Mouse (Mus musculus): ENCODE measurements around the gene Zfp579. TPM values are rescaled to one million over a fixed set of nuclear protein-coding genes. Genes with fewer than 3 reads are reported as not detected.
"Not testable (repeated sequence)": the region's sequence is repeated elsewhere in the genome, so short reads cannot be mapped to it uniquely, and the experiment has no call there.

Zfp579 gene
- polyA plus RNA-seq, 1 experiment from 2014 or later = 4.0 TPM

DNA sequence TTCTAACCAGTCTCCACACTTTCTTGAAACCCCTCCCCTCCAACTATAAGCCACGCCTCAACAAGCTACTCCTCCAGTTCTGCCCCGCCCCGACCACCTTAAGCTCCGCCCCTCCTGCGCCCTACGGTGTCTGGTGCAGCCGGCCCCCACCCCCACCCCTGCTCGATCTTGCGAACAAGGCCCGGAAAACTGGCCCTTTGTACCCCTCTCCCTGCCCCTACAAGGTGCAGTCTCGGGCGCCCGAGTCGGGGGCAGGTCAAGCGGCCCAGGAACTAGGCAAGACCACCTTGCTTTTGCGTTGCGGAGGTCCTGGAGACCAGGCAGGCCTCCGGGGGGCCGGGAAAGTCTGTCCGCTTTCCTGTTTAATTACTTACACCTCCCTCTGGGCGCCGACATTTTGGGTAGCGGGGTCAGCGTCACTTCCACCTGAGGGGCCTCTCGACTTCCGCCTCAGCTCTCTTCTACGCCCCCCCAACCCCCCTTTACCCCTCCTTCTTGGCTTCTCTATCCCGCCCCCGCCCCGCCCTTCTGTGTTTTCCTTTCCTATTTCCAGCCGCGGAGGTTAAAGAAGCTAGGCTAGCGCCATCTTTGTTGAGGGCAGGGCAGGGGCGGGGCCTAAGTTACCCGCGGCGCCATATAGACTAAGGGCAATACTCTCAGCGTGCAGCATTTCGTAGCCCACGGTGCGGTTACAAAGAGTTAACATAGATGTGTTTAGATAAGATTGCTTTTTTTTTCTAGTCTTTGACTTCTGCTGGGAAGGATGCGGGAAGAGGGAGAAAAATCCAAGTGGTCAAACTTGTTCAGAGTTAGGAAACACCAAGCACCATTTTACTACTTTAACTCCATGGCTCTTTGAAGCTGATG, 18.5 kb upstream of the Zfp579 start, which contains the start of the genes Zfp524 and Fiz1:
Gene Zfp524 (plus strand): TSS at position 165 of the 867 bp plus-strand sequence.
Gene Fiz1 (minus strand): TSS at position 447 of the 867 bp plus-strand sequence.
- Histone ChIP-seq H3K27me3 (no peaks in the 10 kb centered on the region), H3K4me2 (peak within 1 kb of the TSS; percentile 88), H3K4me1 (replicated peaks) (peaks cover 39% of the 10 kb centered on the region), H3K36me3 (peaks cover 52% of the 10 kb centered on the region), H3K9me3 (replicated peaks) (peaks cover 4% of the 10 kb centered on the region; the same call in 1 of the 2 replicates), H3K9ac (peak within 1 kb of the TSS; percentile 85), H3K4me3 (replicated peaks) (peak within 1 kb of the TSS; percentile 80), H3K27ac (peak within 1 kb of the TSS; percentile 98)
- under 1% methylated on average over 42 of the region's 42 CpGs for WGBS (ENCODE audit: insufficient replicate concordance)
- peak; percentile 93 for DNase-seq
- ATAC-seq (ENCODE audit: low read depth) = peak; percentile 74

DNA sequence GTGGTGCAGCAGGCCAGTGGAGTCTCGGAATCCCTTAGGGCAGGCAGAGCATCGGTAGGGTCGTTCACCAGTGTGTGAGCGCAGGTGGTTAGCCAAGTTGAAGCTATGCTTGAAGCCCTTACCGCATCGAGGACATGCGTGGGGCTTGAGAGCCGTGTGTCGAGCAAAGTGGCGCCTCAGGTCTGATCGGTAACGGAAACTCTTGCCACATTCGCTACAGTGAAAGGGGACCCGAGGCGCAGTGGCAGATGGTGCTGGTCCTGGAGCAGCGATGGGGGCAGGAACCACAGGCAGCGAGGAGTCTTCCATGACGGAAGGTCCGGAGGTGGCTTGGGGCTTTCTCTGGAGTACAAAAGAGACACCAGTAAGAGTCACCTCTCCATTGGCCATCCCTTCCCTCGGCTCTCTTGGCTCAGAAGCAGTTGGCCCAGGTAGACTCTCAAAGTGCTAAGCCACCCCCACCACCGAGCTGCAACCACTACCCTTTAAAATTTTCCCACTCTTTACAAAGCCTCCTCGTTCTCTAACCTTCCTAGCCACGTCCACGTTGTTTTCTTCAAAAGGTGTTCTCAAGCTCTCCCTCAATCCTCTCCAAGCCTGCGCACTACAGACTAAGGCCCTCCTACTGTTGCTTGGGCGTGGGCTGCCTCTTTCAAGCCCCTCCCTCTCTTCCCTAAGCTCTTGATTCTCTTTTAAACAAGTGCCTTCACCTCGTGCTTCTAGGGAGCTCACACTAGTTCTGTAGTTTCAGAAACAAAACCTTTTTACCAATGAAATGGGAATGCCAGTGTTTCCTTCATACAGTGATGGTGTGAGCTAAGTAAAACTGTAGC, 16.9 kb upstream of the Zfp579 start:
- Histone ChIP-seq H3K9me3 (replicated peaks) (peaks cover 4% of the 10 kb centered on the region; the same call in 1 of the 2 replicates), H3K4me3 (replicated peaks) (peak overlapping the region; percentile 80; the same call in 1 of the 2 replicates), H3K27ac (peak overlapping the region; percentile 98; the same call in 1 of the 2 replicates), H3K9ac (peak overlapping the region; percentile 50), H3K4me1 (replicated peaks) (peaks cover 29% of the 10 kb centered on the region), H3K4me2 (peak overlapping the region; percentile 88), H3K36me3 (peaks cover 63% of the 10 kb centered on the region), H3K27me3 (no peaks in the 10 kb centered on the region)
- 81% methylated on average over 27 of the region's 27 CpGs for whole genome bisulfite sequencing (ENCODE audit: insufficient replicate concordance)
- no peak for ATAC-seq (ENCODE audit: low read depth)
- no peak for DNase-seq

DNA sequence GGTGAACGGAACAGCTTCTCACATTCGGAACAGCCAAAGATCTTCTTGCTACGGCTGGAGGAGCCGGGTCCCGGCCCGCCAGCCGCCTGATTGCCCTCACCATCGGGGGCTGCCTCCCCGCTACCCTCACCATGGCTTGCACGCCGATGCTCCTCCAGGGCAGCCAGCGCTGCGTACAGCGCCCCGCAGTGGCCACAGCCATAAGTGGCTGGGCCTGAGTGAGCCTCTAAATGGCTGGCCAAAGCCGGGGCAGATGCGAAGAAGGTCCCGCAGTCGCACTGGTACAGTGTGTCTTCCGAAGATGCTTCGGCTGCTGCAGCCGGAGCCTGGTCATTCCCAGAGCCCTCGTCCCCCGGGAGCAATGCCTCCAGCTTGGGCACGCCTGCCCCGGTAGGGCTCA, 12.3 kb upstream of the Zfp579 start:
- DNase-seq = no peak
- 90% methylated on average over 26 of the region's 26 CpGs for WGBS (ENCODE audit: insufficient replicate concordance)
- Histone ChIP-seq H3K4me2 (no peak overlapping the region), H3K9ac (no peak overlapping the region), H3K27ac (no peak overlapping the region), H3K4me1 (replicated peaks) (peaks cover 8% of the 10 kb centered on the region), H3K4me3 (replicated peaks) (no peak overlapping the region), H3K9me3 (replicated peaks) (no peaks in the 10 kb centered on the region), H3K36me3 (peaks cover 68% of the 10 kb centered on the region), H3K27me3 (no peaks in the 10 kb centered on the region)
- ATAC-seq (ENCODE audit: low read depth) = no peak

DNA sequence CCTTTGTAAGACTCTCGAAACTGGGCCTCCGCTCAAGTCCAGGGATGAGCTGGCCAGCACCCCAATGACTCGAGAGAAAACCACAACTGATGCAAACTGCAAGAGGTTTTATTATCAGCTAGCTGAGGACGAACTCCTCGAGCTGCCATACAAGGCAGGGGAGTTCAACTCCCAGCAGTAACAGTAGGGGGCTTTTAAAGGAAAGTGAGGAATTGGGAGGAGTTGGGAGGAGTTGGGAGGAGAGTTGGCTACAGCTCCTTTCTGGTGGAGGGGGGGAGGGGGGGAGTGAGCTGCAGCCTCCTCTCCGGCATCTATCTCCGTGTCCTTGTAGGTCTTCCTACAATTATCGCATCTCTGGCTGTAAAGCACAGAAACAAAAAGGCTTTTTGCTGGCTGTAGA, 6.9 kb upstream of the Zfp579 start:
- not testable (repeated sequence) for H3K9me3 ChIP-seq (replicated peaks); H3K27me3 ChIP-seq; ATAC-seq (ENCODE audit: low read depth); DNase-seq; H3K27ac ChIP-seq; H3K9ac ChIP-seq; H3K4me3 ChIP-seq (replicated peaks); H3K4me2 ChIP-seq; H3K4me1 ChIP-seq (replicated peaks)
- peaks cover 16% of the 10 kb centered on the region for H3K36me3 ChIP-seq
- WGBS (ENCODE audit: insufficient replicate concordance) = 65% methylated on average over 8 of the region's 8 CpGs

DNA sequence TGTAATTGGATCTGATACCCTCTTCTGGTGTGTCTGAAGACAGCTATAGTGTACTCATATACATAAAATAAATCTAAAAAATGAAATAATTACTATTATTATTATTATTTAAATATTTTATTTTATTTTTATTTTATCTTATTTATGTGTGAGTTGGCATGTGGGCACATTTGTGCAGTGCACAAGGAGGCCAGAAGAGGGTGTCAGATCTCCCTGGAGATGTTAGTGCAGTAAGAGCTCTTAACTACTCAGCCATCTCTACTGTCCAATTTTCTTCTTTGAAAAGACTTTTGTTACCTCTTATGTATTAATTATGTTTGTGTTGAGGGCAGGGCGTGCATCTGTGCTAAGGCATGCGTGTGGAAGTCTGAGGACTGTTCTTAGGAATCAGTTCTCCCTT, 3.9 kb upstream of the Zfp579 start:
- Histone ChIP-seq H3K4me1 (replicated peaks) (peaks cover 7% of the 10 kb centered on the region; the same call in 1 of the 2 replicates), H3K9me3 (replicated peaks) (peaks cover 4% of the 10 kb centered on the region; the same call in 1 of the 2 replicates), H3K9ac (no peak overlapping the region), H3K27me3 (peaks cover 21% of the 10 kb centered on the region), H3K27ac (no peak overlapping the region), H3K4me3 (replicated peaks) (no peak overlapping the region), H3K36me3 (no peaks in the 10 kb centered on the region), H3K4me2 (no peak overlapping the region)
- ATAC-seq (ENCODE audit: low read depth) (no peak), DNase-seq (no peak)
- WGBS (ENCODE audit: insufficient replicate concordance) = 48% methylated on average over 2 of the region's 2 CpGs

DNA sequence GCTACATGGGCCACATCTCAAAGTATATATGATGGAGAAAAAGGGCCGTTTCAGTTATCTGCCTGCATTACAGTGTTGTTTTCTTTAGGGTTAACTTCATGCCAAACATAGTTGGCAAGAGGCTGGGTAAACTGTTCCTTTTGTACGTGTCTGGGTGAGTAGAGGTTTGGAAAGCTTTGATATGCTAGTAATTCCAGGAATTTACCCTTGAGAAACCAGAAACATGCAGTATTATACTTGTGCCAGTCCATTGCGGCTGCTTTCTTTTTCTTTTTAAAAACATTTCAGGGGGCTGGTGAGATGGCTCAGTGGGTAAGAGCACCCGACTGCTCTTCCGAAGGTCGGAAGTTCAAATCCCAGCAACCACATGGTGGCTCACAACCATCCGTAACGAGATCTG, 976 bp upstream of the Zfp579 start:
- peaks cover 11% of the 10 kb centered on the region for H3K36me3 ChIP-seq
- no peak for DNase-seq

DNA sequence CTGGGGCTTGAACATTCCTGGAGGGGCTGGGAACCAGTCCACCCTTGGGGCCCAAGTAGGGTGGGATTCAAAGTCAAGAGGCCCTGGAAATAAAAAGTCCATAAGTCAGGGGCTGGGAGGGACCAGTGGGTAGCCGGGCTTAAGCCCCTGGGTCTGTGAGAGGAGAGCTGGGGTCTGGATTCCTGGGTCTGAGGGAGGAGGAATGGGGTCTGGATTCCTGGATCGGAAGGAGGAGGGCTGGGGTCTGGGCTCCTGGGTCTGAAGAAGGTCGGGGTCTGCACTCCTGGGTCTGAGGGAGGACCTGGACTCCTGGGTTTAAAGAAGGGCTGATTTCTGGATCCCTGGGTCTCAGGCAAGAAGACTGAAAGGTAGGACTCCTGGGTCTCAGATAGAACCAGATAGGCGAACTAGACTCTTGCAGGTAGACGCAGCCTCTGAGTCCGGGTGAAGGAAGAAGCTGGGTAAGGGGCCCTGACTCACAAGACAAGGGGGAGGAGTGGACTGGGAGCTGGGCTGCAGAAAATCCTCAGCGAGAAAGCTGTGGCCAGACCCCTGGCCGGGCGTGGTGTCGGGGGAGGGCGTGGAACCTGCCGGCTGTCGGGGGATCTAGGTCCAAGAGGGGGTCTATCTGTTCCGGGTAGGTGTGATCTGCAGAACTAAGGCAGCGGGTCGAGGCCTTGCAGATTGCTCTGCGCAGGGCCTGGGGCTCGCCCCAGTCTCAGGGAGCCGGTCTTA, 523 bp downstream of the Zfp579 start:
- DNase-seq (no peak), ATAC-seq (ENCODE audit: low read depth) (no peak; the same call in 1 of the 2 replicates)
- no peaks in the 10 kb centered on the region for H3K9me3 ChIP-seq (replicated peaks)
- peaks cover 49% of the 10 kb centered on the region for H3K27me3 ChIP-seq
- WGBS (ENCODE audit: insufficient replicate concordance) = 4% methylated on average over 19 of the region's 19 CpGs
- H3K4me1 ChIP-seq (replicated peaks) = peaks cover 7% of the 10 kb centered on the region; the same call in 1 of the 2 replicates
- H3K36me3 ChIP-seq = peaks cover 11% of the 10 kb centered on the region
- peak overlapping the region; percentile 65 for H3K9ac ChIP-seq
- H3K27ac ChIP-seq = no peak overlapping the region
- H3K4me2 ChIP-seq = peak overlapping the region; percentile 60
- H3K4me3 ChIP-seq (replicated peaks) = peak overlapping the region; percentile 57

More for the DNA sequence above, 976 bp upstream of the Zfp579 start:
- no peak for ATAC-seq (ENCODE audit: low read depth)
- peaks cover 49% of the 10 kb centered on the region for H3K27me3 ChIP-seq
- H3K9me3 ChIP-seq (replicated peaks) = no peaks in the 10 kb centered on the region
- H3K4me1 ChIP-seq (replicated peaks) = peaks cover 7% of the 10 kb centered on the region; the same call in 1 of the 2 replicates
- 59% methylated on average over 8 of the region's 8 CpGs for WGBS (ENCODE audit: insufficient replicate concordance)
- no peak overlapping the region for H3K9ac ChIP-seq
- no peak overlapping the region for H3K27ac ChIP-seq
- H3K4me2 ChIP-seq = peak overlapping the region; percentile 60
- no peak overlapping the region for H3K4me3 ChIP-seq (replicated peaks)

DNA sequence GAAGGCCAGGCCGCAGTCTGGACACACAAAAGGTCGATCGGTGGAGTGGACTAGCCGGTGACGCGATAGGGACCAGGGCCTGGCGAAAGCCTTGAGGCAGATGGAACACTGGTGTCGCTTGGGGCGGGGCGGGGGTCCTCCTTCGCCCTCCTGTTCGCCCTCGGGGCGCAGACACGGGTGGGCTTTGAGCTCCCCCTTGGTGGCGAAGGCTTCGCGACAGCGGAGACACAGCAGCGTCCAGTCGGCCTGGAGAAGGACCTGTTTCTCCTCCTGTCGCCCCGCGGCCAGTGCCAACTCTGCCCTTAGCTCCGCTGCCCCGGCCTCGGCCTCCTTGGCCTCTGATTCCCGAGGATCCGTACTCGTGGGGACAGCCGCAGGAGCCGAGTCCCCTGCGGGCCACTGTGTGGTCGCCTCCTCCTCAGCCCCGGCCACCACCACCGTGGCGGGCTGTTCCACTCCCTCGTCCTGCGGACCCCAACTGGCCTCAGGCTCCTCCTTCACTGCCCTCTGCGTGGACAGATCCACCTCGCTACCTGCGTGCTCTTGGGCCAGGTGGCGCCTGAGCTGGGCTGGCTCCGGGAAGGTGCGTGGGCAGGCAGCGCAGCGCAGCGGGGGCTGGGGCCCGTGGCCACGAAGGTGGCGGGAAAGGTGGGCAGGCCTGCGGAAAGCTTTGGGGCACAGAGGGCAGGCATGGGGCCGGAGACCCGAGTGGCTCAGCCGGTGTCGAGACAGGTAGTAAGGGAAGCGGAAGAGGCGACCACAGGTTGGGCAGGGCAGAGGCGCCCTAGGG, 1.8 kb downstream of the Zfp579 start:
- H3K27ac ChIP-seq = no peak overlapping the region
- peaks cover 49% of the 10 kb centered on the region for H3K27me3 ChIP-seq
- WGBS (ENCODE audit: insufficient replicate concordance) = 39% methylated on average over 59 of the region's 59 CpGs
- 0 out of 2 replicates have a peak overlapping the region, but pooled peaks have one; percentile 60 for H3K4me2 ChIP-seq
- H3K4me1 ChIP-seq (replicated peaks) = peaks cover 7% of the 10 kb centered on the region; the same call in 1 of the 2 replicates
- no peaks in the 10 kb centered on the region for H3K9me3 ChIP-seq (replicated peaks)
- H3K4me3 ChIP-seq (replicated peaks) = no peak overlapping the region
- no peak overlapping the region for H3K9ac ChIP-seq
- ATAC-seq (ENCODE audit: low read depth) (no peak), DNase-seq (no peak)
- H3K36me3 ChIP-seq = peaks cover 11% of the 10 kb centered on the region

DNA sequence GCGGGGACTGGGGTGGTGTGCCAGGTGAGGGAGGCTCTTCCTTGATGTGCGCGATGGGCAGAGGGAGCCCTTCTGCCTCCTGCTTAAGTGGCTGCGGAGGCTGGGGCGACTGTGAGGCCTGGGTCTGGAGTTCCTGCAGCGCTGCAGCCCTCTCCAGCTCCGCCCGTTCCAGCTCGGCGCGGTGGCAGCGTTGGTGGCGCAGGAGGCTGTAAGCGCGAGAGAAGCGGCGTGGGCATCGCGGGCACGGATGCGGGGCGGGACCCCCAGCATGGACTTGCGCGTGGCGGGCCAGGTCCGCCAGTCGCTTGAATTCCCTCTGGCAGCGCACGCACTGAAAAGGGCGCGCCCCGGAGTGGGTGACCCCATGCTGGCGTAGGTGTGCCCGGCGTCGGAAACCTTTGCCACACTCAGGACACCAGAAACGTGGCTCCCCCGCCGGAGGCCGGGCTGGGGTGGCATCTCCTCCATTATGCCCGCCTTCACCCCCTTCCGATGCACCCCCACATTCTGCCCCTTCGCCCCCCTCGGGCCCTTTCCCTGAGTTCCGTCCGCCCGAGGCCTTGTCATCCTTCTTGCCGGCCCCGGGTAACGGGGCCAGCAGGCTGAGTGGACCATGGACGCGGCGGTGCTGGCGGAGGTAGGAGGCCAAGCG, 2.5 kb downstream of the Zfp579 start:
- peaks cover 7% of the 10 kb centered on the region; the same call in 1 of the 2 replicates for H3K4me1 ChIP-seq (replicated peaks)
- ATAC-seq (ENCODE audit: low read depth) = no peak
- H3K4me2 ChIP-seq = no peak overlapping the region
- no peaks in the 10 kb centered on the region for H3K9me3 ChIP-seq (replicated peaks)
- H3K4me3 ChIP-seq (replicated peaks) = no peak overlapping the region
- no peak overlapping the region for H3K27ac ChIP-seq
- no peak for DNase-seq
- 32% methylated on average over 54 of the region's 55 CpGs for WGBS (ENCODE audit: insufficient replicate concordance)
- H3K36me3 ChIP-seq = peaks cover 11% of the 10 kb centered on the region
- no peak overlapping the region for H3K9ac ChIP-seq
- peaks cover 49% of the 10 kb centered on the region for H3K27me3 ChIP-seq

DNA sequence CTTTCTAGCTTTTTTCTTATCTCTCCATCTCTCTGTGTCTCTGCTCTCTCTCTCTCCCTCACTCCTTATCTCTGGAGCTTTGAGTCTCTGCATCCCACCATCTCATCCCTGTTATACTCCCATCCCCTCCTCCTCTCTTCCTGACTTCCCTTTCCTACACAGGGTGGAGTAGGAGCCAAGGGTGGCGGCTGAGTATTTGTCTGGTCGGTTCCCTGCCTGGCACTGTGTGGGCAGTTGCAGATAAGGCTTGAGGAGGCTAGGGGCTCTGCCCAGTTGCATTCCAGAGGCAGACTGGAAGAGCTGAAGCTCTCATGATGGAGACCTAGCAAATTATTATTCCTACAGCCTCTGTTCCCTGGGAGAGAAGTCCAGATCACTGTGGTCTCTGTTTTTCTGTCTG, 7.7 kb downstream of the Zfp579 start:
- no peaks in the 10 kb centered on the region for H3K9me3 ChIP-seq (replicated peaks)
- H3K27ac ChIP-seq = no peak overlapping the region
- ATAC-seq (ENCODE audit: low read depth) = no peak
- 26% methylated on average over 2 of the region's 2 CpGs for WGBS (ENCODE audit: insufficient replicate concordance)
- H3K27me3 ChIP-seq = peaks cover 12% of the 10 kb centered on the region
- H3K4me1 ChIP-seq (replicated peaks) = no peaks in the 10 kb centered on the region
- no peak overlapping the region for H3K4me3 ChIP-seq (replicated peaks)
- peaks cover 6% of the 10 kb centered on the region for H3K36me3 ChIP-seq
- DNase-seq = no peak
- H3K4me2 ChIP-seq = no peak overlapping the region
- H3K9ac ChIP-seq = no peak overlapping the region
